Mouse (Mus musculus) embryonic fibroblast, embryonic 13.5 days (primary cell): ENCODE measurements at regions not wholly inside any gene's neighbourhood (a gene's known extent, or its start where the extent isn't known, plus 50 kb on each side); places are given as distances from the start of the nearest gene placed in this dataset.

Experiments
- CTCF ChIP-seq: IDR thresholded peaks from 2 replicates; pipeline ENCODE4 v1.5.1; 2011; ENCODE audit warnings: mild to moderate bottlenecking, control low read depth, low read length, moderate library complexity, borderline replicate concordance; ENCODE audit not compliant: insufficient read depth
- POLR2A ChIP-seq: IDR thresholded peaks from 2 replicates; pipeline ENCODE4 v1.6.1; 2011; ENCODE audit warnings: low read depth, mild to moderate bottlenecking, control low read depth, low read length, moderate library complexity

DNA sequence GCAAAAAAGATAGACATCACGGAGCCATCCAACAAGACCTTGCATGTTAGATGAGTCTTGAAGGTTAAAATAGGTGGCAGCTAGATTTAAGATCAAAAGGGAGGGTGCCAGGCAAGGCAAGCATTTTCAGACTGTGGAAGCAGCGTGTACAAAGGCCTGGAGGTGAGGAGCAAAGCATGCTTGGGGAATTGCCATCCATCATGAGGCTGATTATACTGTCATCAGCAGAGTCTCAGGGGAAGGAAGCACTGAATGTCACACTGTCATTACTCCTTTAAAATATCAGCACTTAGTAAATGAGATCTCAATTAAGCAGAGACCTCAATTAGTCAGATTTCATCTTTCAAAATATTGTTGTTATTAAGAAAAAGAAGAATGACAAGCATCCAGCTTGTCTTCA, 561.0 kb upstream of the Slit2 start:
- TF ChIP-seq POLR2A (no peak), CTCF (no peak)
